Mouse (Mus musculus): ENCODE measurements around the gene Gm17359. TPM values are rescaled to one million over a fixed set of nuclear protein-coding genes. Genes with fewer than 3 reads are reported as not detected.

Gm17359 gene
- polyA plus RNA-seq, 1 experiment = not detected

GRCm38 (mm10) chr3:79452696-79453263 is 116.3 kb downstream of the Gm17359 start:
- no peak overlapping the region for H3K4me3 ChIP-seq (replicated peaks; ENCODE audit: control insufficient read depth, low read depth, low read length)
- 93% methylated on average over 14 of the region's 14 CpGs for WGBS
- TF ChIP-seq CTCF (IDR thresholded peaks at IDR 0.05; ENCODE audit: control insufficient read depth, insufficient read depth, low read length) = no peak
- no peak for TF ChIP-seq POLR2A (IDR thresholded peaks at IDR 0.05; ENCODE audit: borderline replicate concordance, control insufficient read depth, low read depth, low read length)

DNA sequence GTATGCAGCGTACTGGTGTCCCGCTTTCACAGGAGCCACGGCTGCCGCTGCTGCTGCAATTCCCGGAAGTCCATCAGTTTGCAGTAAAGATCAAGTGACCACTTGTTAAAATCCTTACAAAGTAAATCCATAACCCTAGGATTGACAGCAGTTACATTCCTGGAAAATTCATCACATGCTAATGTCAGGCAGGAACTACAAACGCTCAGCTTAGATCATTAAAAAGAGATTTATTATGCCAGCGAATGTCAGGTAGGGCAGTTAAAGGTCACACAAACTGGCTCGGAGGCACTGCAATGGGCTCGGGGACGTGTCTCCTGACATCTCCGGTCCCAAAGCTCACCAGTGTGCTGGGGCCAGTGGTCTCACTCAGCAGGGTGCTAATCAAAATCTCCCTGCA is 119.3 kb downstream of the Gm17359 start:
- Histone ChIP-seq H3K27ac (ENCODE audit: control insufficient read depth, insufficient read depth, low read depth, low read length, poor library complexity) (no peak overlapping the region), H3K4me3 (replicated peaks; ENCODE audit: control insufficient read depth, low read depth, low read length) (no peak overlapping the region), H3K4me1 (ENCODE audit: control insufficient read depth, insufficient read depth, low read length) (no peaks in the 10 kb centered on the region; the same call in 1 of the 2 replicates)
- 93% methylated on average over 11 of the region's 11 CpGs for WGBS
- TF ChIP-seq CTCF (IDR thresholded peaks at IDR 0.05; ENCODE audit: control insufficient read depth, insufficient read depth, low read length) = no peak
- no peak for TF ChIP-seq POLR2A (IDR thresholded peaks at IDR 0.05; ENCODE audit: borderline replicate concordance, control insufficient read depth, low read depth, low read length)

More at GRCm38 (mm10) chr3:79452696-79453263, 116.3 kb downstream of the Gm17359 start:
- Histone ChIP-seq H3K27ac (ENCODE audit: control insufficient read depth, insufficient read depth, low read depth, low read length, poor library complexity) (no peak overlapping the region), H3K4me1 (ENCODE audit: control insufficient read depth, insufficient read depth, low read length) (no peaks in the 10 kb centered on the region; the same call in 1 of the 2 replicates)

DNA sequence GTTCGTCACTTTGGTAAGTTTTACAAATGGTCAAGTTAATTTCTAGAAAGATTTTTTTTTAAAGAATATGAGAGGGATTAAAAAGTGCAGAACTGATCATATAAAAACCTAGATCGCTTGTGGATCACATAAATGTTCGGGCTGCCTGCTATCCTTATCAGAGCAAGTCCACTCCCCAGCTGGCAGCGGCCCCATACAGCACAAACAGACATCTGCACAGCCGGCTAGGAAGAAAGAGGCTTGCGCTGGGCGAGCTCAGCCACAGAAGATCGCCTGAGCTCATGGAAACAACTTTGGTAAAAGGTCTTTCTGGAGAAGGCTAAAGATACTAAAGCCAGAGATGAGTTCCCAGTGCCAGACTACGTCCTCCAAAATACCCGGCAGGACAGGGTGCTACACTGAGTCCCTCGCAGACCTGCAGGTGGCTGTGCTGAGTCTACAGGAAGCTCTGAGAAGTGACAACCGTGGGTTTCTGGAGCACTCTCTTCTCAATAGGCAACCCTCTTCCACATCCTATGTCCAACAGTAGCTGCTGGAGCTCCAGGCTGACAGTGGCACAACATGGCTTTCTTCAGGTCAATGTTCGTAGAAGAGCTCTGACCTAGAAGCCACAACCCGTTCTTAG is 122.3 kb downstream of the Gm17359 start:
- TF ChIP-seq CTCF (IDR thresholded peaks at IDR 0.05; ENCODE audit: control insufficient read depth, insufficient read depth, low read length) (no peak), POLR2A (IDR thresholded peaks at IDR 0.05; ENCODE audit: borderline replicate concordance, control insufficient read depth, low read depth, low read length) (no peak)
- Histone ChIP-seq H3K27ac (ENCODE audit: control insufficient read depth, insufficient read depth, low read depth, low read length, poor library complexity) (no peak overlapping the region), H3K4me3 (replicated peaks; ENCODE audit: control insufficient read depth, low read depth, low read length) (no peak overlapping the region), H3K4me1 (ENCODE audit: control insufficient read depth, insufficient read depth, low read length) (no peaks in the 10 kb centered on the region)
- 75% methylated on average over 14 of the region's 14 CpGs for WGBS

- Histone ChIP-seq H3K4me3 (replicated peaks; ENCODE audit: control insufficient read depth, low read depth, low read length) (no peak overlapping the region), H3K27ac (ENCODE audit: control insufficient read depth, insufficient read depth, low read depth, low read length, poor library complexity) (no peak overlapping the region), H3K4me1 (ENCODE audit: control insufficient read depth, insufficient read depth, low read length) (no peaks in the 10 kb centered on the region)
- TF ChIP-seq POLR2A (IDR thresholded peaks at IDR 0.05; ENCODE audit: borderline replicate concordance, control insufficient read depth, low read depth, low read length) = no peak
- TF ChIP-seq CTCF (IDR thresholded peaks at IDR 0.05; ENCODE audit: control insufficient read depth, insufficient read depth, low read length) = no peak
- 96% methylated on average over 5 of the region's 5 CpGs for WGBS
Measured at GRCm38 (mm10) chr3:79469440-79469839, 133.0 kb downstream of the Gm17359 start.

GRCm38 (mm10) chr3:79472362-79472761 is 135.9 kb downstream of the Gm17359 start:
- H3K27ac ChIP-seq (ENCODE audit: control insufficient read depth, insufficient read depth, low read depth, low read length, poor library complexity) = no peak overlapping the region
- WGBS = 83% methylated on average over 5 of the region's 5 CpGs
- no peaks in the 10 kb centered on the region for H3K4me1 ChIP-seq (ENCODE audit: control insufficient read depth, insufficient read depth, low read length)
- TF ChIP-seq POLR2A (IDR thresholded peaks at IDR 0.05; ENCODE audit: borderline replicate concordance, control insufficient read depth, low read depth, low read length) (no peak), CTCF (IDR thresholded peaks at IDR 0.05; ENCODE audit: control insufficient read depth, insufficient read depth, low read length) (no peak)
- H3K4me3 ChIP-seq (replicated peaks; ENCODE audit: control insufficient read depth, low read depth, low read length) = no peak overlapping the region

- TF ChIP-seq CTCF (IDR thresholded peaks at IDR 0.05; ENCODE audit: control insufficient read depth, insufficient read depth, low read length) (no peak), POLR2A (IDR thresholded peaks at IDR 0.05; ENCODE audit: borderline replicate concordance, control insufficient read depth, low read depth, low read length) (no peak)
- Histone ChIP-seq H3K27ac (ENCODE audit: control insufficient read depth, insufficient read depth, low read depth, low read length, poor library complexity) (no peak overlapping the region), H3K4me1 (ENCODE audit: control insufficient read depth, insufficient read depth, low read length) (no peaks in the 10 kb centered on the region), H3K4me3 (replicated peaks; ENCODE audit: control insufficient read depth, low read depth, low read length) (no peak overlapping the region)
- WGBS = 87% methylated on average over 4 of the region's 4 CpGs
Measured at GRCm38 (mm10) chr3:79474911-79475310, 138.4 kb downstream of the Gm17359 start.

DNA sequence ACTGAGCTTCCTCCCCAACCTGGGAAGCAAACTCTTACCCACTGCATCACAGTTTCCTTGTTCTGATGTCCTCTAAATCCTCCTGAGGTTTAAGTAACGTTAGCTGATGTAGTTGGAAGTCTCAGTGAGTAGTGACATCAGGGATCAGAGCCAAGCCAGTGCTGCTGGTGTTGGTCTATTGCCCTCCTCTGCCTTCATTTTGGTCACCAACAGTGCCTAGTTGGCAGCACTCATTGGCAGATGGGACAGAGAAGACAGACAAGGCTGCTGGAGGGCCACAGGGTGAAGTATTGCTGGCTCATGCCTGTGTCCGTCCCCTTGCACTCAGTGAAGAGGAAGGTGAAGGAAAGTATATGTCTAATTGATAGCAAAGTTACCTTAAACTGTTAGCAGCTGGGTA is 139.5 kb downstream of the Gm17359 start:
- Histone ChIP-seq H3K27ac (ENCODE audit: control insufficient read depth, insufficient read depth, low read depth, low read length, poor library complexity) (no peak overlapping the region), H3K4me3 (replicated peaks; ENCODE audit: control insufficient read depth, low read depth, low read length) (no peak overlapping the region), H3K4me1 (ENCODE audit: control insufficient read depth, insufficient read depth, low read length) (no peaks in the 10 kb centered on the region)
- 87% methylated on average over 2 of the region's 2 CpGs for WGBS
- TF ChIP-seq CTCF (IDR thresholded peaks at IDR 0.05; ENCODE audit: control insufficient read depth, insufficient read depth, low read length) (no peak), POLR2A (IDR thresholded peaks at IDR 0.05; ENCODE audit: borderline replicate concordance, control insufficient read depth, low read depth, low read length) (no peak)

DNA sequence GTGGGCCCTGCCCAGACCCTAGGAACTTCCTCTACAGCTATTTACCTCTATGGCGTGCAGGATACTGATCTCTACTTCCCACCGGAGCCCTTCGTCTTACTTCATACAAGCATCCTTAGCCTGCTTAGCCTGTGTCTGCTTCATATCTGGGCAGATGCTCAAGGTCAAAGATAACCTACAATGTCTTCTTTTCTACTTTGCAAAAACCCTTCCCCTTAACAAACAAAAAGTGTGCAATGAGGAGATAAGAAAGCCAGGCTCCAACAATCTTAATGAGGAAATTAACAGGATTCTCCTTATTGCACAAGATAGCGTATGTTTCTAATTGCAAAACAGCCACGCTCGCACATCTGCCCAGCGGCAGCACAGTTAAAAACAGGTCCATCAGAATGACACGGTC is 141.9 kb downstream of the Gm17359 start:
- TF ChIP-seq POLR2A (IDR thresholded peaks at IDR 0.05; ENCODE audit: borderline replicate concordance, control insufficient read depth, low read depth, low read length) (no peak), CTCF (IDR thresholded peaks at IDR 0.05; ENCODE audit: control insufficient read depth, insufficient read depth, low read length) (no peak)
- WGBS = 21% methylated on average over 8 of the region's 8 CpGs
- Histone ChIP-seq H3K4me3 (replicated peaks; ENCODE audit: control insufficient read depth, low read depth, low read length) (no peak overlapping the region), H3K27ac (ENCODE audit: control insufficient read depth, insufficient read depth, low read depth, low read length, poor library complexity) (no peak overlapping the region), H3K4me1 (ENCODE audit: control insufficient read depth, insufficient read depth, low read length) (no peaks in the 10 kb centered on the region)

Data from bone marrow, adult 2 months (tissue).